Mouse (Mus musculus): ENCODE measurements at regions not wholly inside any gene's neighbourhood (a gene's known extent, or its start where the extent isn't known, plus 50 kb on each side); places are given as distances from the start of the nearest gene placed in this dataset.
"Not testable (repeated sequence)": the region's sequence is repeated elsewhere in the genome, so short reads cannot be mapped to it uniquely, and the experiment has no call there.

GRCm38 (mm10) chr9:92826708-92827353 is 284.8 kb downstream of the Plod2 start:
- no peaks in the 10 kb centered on the region for H3K36me3 ChIP-seq (ENCODE audit: insufficient read depth, low read length)
- H3K9ac ChIP-seq (ENCODE audit: low read depth, low read length): no peak overlapping the region
- no peak overlapping the region for H3K27ac ChIP-seq
- H3K27me3 ChIP-seq (ENCODE audit: insufficient read depth, low read length): no peaks in the 10 kb centered on the region
- ATAC-seq (replicated peaks; ENCODE audit: low FRiP score, low read depth) (no peak), DNase-seq (ENCODE audit: low spot score) (no peak)
- no peaks in the 10 kb centered on the region for H3K9me3 ChIP-seq (replicated peaks; ENCODE audit: low read length)
- no peaks in the 10 kb centered on the region for H3K4me1 ChIP-seq (replicated peaks; ENCODE audit: insufficient read depth, low read length)
- no peak for TF ChIP-seq CTCF (IDR thresholded peaks at IDR 0.05; ENCODE audit: low read depth)
- H3K4me2 ChIP-seq (ENCODE audit: low read length): no peak overlapping the region
- H3K4me3 ChIP-seq (replicated peaks; ENCODE audit: low read depth, low read length): no peak overlapping the region

- H3K4me1 ChIP-seq (replicated peaks; ENCODE audit: insufficient read depth, low read length); ATAC-seq (replicated peaks; ENCODE audit: low FRiP score, low read depth); H3K9ac ChIP-seq (ENCODE audit: low read depth, low read length); H3K4me3 ChIP-seq (replicated peaks; ENCODE audit: low read depth, low read length); H3K27me3 ChIP-seq (ENCODE audit: insufficient read depth, low read length); H3K27ac ChIP-seq; H3K9me3 ChIP-seq (replicated peaks; ENCODE audit: low read length); H3K4me2 ChIP-seq (ENCODE audit: low read length); DNase-seq (ENCODE audit: low spot score); H3K36me3 ChIP-seq (ENCODE audit: insufficient read depth, low read length): not testable (repeated sequence)
- 97% methylated on average over 2 of the region's 2 CpGs for WGBS
Measured at GRCm38 (mm10) chr9:92836156-92836555, 294.1 kb downstream of the Plod2 start.

GRCm38 (mm10) chr9:92856410-92857083 is 314.5 kb downstream of the Plod2 start:
- H3K27ac ChIP-seq: no peak overlapping the region
- H3K4me2 ChIP-seq (ENCODE audit: low read length): no peak overlapping the region
- H3K4me1 ChIP-seq (replicated peaks; ENCODE audit: insufficient read depth, low read length): no peaks in the 10 kb centered on the region
- no peak for DNase-seq (ENCODE audit: low spot score)
- H3K36me3 ChIP-seq (ENCODE audit: insufficient read depth, low read length): no peaks in the 10 kb centered on the region
- H3K9me3 ChIP-seq (replicated peaks; ENCODE audit: low read length): no peaks in the 10 kb centered on the region
- ATAC-seq (replicated peaks; ENCODE audit: low FRiP score, low read depth): no peak
- no peaks in the 10 kb centered on the region for H3K27me3 ChIP-seq (ENCODE audit: insufficient read depth, low read length)
- WGBS: 82% methylated on average over 7 of the region's 7 CpGs
- no peak for TF ChIP-seq CTCF (IDR thresholded peaks at IDR 0.05; ENCODE audit: low read depth)
- H3K9ac ChIP-seq (ENCODE audit: low read depth, low read length): no peak overlapping the region
- H3K4me3 ChIP-seq (replicated peaks; ENCODE audit: low read depth, low read length): no peak overlapping the region

DNA sequence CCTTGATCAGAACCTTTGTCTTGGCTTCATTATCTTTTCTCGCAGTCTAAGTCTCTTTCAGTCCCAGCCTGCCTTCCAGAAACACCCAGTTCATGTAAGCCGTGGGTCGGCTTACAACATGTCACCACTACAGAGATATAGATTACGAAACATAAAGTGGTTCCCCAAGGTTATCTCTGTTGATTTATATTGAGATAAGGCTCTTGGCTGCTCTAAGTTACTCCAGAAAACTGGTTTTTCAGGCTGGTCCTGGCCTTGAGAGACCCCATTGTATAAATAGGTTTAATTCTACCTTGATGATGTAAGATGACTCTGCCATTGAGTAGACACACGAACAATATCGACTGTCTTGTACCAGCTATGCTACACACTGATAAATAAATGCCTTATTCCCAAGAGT is 323.8 kb downstream of the Plod2 start:
- no peak overlapping the region for H3K4me2 ChIP-seq (ENCODE audit: low read length)
- H3K4me3 ChIP-seq (replicated peaks; ENCODE audit: low read depth, low read length): no peak overlapping the region
- ATAC-seq (replicated peaks; ENCODE audit: low FRiP score, low read depth) (no peak), DNase-seq (ENCODE audit: low spot score) (no peak)
- no peak for TF ChIP-seq CTCF (IDR thresholded peaks at IDR 0.05; ENCODE audit: low read depth)
- WGBS: 80% methylated on average over 6 of the region's 6 CpGs
- no peaks in the 10 kb centered on the region for H3K9me3 ChIP-seq (replicated peaks; ENCODE audit: low read length)
- no peak overlapping the region for H3K9ac ChIP-seq (ENCODE audit: low read depth, low read length)
- no peaks in the 10 kb centered on the region for H3K4me1 ChIP-seq (replicated peaks; ENCODE audit: insufficient read depth, low read length)
- H3K27me3 ChIP-seq (ENCODE audit: insufficient read depth, low read length): no peaks in the 10 kb centered on the region
- no peaks in the 10 kb centered on the region for H3K36me3 ChIP-seq (ENCODE audit: insufficient read depth, low read length)
- no peak overlapping the region for H3K27ac ChIP-seq

GRCm38 (mm10) chr9:92878589-92878988 is 336.6 kb downstream of the Plod2 start:
- Histone ChIP-seq H3K4me3 (replicated peaks; ENCODE audit: low read depth, low read length) (no peak overlapping the region), H3K4me2 (ENCODE audit: low read length) (no peak overlapping the region), H3K4me1 (replicated peaks; ENCODE audit: insufficient read depth, low read length) (no peaks in the 10 kb centered on the region), H3K27ac (no peak overlapping the region), H3K9me3 (replicated peaks; ENCODE audit: low read length) (no peaks in the 10 kb centered on the region), H3K27me3 (ENCODE audit: insufficient read depth, low read length) (no peaks in the 10 kb centered on the region), H3K36me3 (ENCODE audit: insufficient read depth, low read length) (no peaks in the 10 kb centered on the region), H3K9ac (ENCODE audit: low read depth, low read length) (no peak overlapping the region)
- ATAC-seq (replicated peaks; ENCODE audit: low FRiP score, low read depth) (no peak), DNase-seq (ENCODE audit: low spot score) (peak; percentile 81)
- peak; percentile 84 for TF ChIP-seq CTCF (IDR thresholded peaks at IDR 0.05; ENCODE audit: low read depth)
- WGBS: 30% methylated on average over 4 of the region's 4 CpGs

DNA sequence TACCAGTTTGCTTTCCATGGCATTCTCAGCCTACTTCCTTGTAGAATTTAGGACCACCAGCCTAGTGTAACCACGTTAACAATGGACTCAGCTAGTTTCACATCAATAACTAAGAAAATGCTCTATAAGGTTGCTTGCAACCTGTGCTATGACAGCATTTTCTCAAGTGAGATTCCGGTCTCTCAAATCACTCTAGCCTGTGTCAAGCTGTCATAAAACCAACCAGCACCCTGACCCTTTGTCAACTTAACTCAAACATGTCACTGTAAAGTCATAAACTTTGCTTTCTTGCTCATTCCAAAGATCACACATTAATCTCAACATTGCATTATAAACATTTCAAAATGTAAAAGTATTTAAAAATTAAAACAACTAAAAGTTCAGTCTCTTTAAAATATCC is 337.8 kb downstream of the Plod2 start:
- Histone ChIP-seq H3K4me2 (ENCODE audit: low read length) (no peak overlapping the region), H3K36me3 (ENCODE audit: insufficient read depth, low read length) (no peaks in the 10 kb centered on the region), H3K27ac (no peak overlapping the region), H3K27me3 (ENCODE audit: insufficient read depth, low read length) (no peaks in the 10 kb centered on the region), H3K9me3 (replicated peaks; ENCODE audit: low read length) (no peaks in the 10 kb centered on the region), H3K4me1 (replicated peaks; ENCODE audit: insufficient read depth, low read length) (no peaks in the 10 kb centered on the region), H3K4me3 (replicated peaks; ENCODE audit: low read depth, low read length) (no peak overlapping the region), H3K9ac (ENCODE audit: low read depth, low read length) (no peak overlapping the region)
- ATAC-seq (replicated peaks; ENCODE audit: low FRiP score, low read depth): no peak
- WGBS: 68% methylated on average over 2 of the region's 2 CpGs
- DNase-seq (ENCODE audit: low spot score): no peak
- no peak for TF ChIP-seq CTCF (IDR thresholded peaks at IDR 0.05; ENCODE audit: low read depth)
